Mouse (Mus musculus) megakaryocyte, embryonic 14.5 days (primary cell): ENCODE measurements around the gene Vmn1r18.

Source experiments
- FLI1 ChIP-seq: IDR thresholded peaks from 2 replicates; pipeline ENCODE4 v1.6.1; 2012; ENCODE audit warnings: low read length, inconsistent platforms, mixed read lengths
- GATA1 ChIP-seq: IDR thresholded peaks from 3 replicates; pipeline ENCODE4 v1.6.1; 2012; ENCODE audit warnings: mixed read lengths, low read length, inconsistent platforms, borderline replicate concordance

DNA sequence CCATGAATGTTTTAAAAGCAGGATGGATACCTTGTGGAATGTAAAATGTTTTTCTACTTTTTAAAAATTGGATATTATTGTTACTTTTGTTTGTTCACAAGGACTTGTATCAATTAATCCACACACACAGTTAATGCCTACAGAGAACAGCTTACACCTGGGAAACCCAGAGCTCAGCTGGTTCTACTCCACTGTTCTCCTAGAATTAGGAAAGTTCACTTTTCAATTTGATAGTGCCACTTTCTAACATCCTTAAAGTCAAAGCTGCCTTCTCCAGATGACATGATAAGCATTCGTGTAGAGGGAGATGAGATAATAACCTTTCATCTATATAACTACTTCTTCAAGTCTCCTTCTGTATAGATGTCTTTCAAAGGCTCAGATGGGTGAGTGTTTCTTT is 33.0 kb upstream of the Vmn1r18 start, which contains the start of gene Vmn1r20:
- TF ChIP-seq GATA1 = no peak
- TF ChIP-seq FLI1 = no peak
